Mouse (Mus musculus) heart, postnatal 14 days (tissue): ENCODE results near the gene Sectm1b. TPM values are rescaled to one million over a fixed set of nuclear protein-coding genes. Genes with fewer than 3 reads are reported as not detected.
A peak's percentile ranks its signal among the peaks of the same experiment; 100 is the strongest.
"Not testable (repeated sequence)": the region's sequence is repeated elsewhere in the genome, so short reads cannot be mapped to it uniquely, and the experiment has no call there.

Source experiments
- DNase-seq, 2 experiments: peaks; one replicate each; pipeline ENCODE4 v3.0.0; 2021 to 2022
- intact Hi-C: fragments of 180-260 bp; cut with DNase I; formaldehyde crosslinking; loops from one replicate; pipeline ENCODE4 v1.15.1; 2025
- total RNA-seq, 2 experiments: library from RNA; stranded (reverse); gene quantifications; 2 replicates each; pipeline ENCODE4 v1.2.3; 2021

Gene Sectm1b
- total RNA-seq, 2 experiments from 2014 or later: not detected

DNA sequence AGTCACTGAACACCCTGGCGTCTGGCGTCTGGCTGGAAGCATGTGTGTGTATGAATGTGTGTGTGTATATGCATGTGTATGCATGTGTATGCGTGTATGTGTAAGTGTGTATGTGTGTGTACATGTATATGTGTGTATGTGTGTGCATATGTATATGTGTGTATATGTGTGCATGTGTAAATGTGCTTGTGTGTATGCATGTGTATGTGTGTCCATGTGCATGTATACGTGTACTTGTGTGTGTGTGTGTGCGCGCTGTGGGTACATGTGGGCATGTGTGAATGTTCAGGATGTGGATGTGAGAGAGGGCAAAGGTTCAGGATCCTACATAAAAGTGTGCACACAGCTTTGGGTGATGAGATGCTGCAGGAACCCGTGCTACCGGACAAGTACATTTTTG lies 17.0 kb upstream of the Sectm1b start:
- no peak for DNase-seq
- intact Hi-C loops: no loop called here

DNA sequence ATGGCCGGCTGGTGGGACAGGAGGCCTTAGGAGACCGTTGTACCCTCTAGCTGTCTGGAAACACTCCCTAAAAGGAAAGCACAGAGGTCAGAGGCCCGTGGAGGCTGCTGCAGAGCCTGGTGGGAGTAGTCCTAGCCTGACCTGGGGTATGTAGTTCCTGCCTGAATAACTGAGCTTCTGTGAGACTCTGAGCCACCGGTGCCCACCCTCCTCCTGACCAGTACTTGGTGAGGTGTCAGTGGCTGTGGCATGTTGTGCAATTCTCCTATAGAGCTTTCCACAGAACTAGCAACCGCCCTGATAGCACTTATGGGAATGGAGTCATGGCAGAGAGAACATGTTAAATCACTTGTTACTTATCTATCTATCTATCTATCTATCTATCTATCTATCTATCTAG lies 12.3 kb upstream of the Sectm1b start:
- intact Hi-C loops: no loop called here
- no peak for DNase-seq

GRCm38 (mm10) chr11:121069662-121070061 lies 6.3 kb upstream of the Sectm1b start:
- intact Hi-C loops: loop anchor here (5.0 kb wide), 1 partner anchor 118 kb away; no protein-coding TSS in a partner anchor
- not testable (repeated sequence) for DNase-seq

DNA sequence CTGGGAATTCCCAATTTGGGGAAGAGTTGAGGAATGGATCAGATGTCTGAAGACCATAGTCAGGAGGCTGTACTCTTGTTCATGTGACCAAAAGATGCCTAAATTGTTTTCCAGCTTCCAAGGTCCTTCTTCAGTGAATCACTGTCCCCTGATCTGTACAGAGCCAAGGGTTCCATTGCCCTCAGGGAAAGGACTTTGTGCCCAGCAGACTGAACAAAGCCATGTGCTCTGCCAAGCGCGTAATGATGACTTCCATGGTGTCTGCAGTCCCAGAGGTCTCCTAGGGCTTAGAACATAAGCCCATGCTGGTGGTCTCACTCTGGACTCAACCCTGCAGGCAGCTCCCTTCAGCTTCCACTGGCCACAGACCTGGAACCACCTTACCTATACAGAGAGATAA lies 4.5 kb upstream of the Sectm1b start:
- intact Hi-C loops: loop anchor here (5.0 kb wide), 1 partner anchor 119 kb away; no protein-coding TSS in a partner anchor
- DNase-seq: no peak

DNA sequence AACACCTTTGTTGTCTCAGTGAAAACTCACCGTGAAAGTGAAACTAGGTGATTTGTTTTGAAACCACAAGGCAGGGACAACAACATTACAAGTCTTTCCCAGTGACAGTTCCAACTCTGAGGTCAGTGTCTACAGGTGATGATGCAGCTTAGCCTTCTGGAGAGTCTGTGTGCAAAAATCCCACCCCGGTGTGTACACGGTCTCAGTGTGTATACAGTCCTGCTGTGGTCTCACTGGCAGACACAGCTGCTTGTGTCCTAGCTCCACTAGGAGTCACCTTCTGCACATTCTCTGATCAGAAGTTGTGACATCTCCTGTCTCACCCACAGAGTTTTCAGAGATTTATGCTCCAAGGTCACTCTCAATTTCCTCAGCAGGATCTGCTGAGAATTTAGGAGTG lies 828 bp upstream of the Sectm1b start:
- no peak for DNase-seq
- intact Hi-C loops: loop anchor here (5.0 kb wide), 2 partner anchors 48 to 138 kb away; partner anchors contain the start of genes Hexdc and Ogfod3

GRCm38 (mm10) chr11:121061615-121062014 lies 1.8 kb downstream of the Sectm1b start:
- peak in 1 of 2 experiments; percentile 18 for DNase-seq
- intact Hi-C loops: loop anchor here (5.0 kb wide), 2 partner anchors 51 to 141 kb away; partner anchors contain the start of genes Hexdc and Ogfod3

- intact Hi-C loops: loop anchor here (5.0 kb wide), 2 partner anchors 52 to 142 kb away; partner anchors contain the start of genes Hexdc and Ogfod3
- DNase-seq: not testable (repeated sequence)
Observed at GRCm38 (mm10) chr11:121060401-121061067, 2.8 kb downstream of the Sectm1b start.

GRCm38 (mm10) chr11:121059471-121059870 lies 3.9 kb downstream of the Sectm1b start:
- DNase-seq: no peak
- intact Hi-C loops: loop anchor here (5.0 kb wide), 1 partner anchor 78 kb away; no protein-coding TSS in a partner anchor

DNA sequence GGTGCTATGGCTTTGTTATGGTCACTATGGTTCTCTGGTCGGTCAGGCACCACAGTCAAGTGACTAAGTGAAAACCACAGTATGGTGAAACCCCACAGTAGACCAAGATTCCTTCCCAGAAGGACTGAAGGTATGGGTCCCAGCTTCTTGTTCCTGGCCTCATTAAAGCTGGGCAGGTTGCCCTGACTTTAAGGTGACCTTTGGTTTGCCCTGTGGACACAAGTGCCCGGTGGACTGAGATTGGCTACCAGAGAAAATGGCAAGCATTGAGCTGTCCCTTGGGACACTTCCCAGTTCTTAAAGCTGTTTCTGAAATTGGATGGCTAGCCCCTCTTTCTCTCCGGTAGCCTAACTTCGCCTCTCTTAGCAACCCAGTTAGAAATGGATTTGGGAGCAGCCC lies 4.4 kb downstream of the Sectm1b start:
- no peak for DNase-seq
- intact Hi-C loops: loop anchor here (5.0 kb wide), 1 partner anchor 78 kb away; no protein-coding TSS in a partner anchor

GRCm38 (mm10) chr11:121058122-121058521 lies 5.2 kb downstream of the Sectm1b start:
- DNase-seq: no peak
- intact Hi-C loops: loop anchor here (5.0 kb wide), 1 partner anchor 79 kb away; no protein-coding TSS in a partner anchor

DNA sequence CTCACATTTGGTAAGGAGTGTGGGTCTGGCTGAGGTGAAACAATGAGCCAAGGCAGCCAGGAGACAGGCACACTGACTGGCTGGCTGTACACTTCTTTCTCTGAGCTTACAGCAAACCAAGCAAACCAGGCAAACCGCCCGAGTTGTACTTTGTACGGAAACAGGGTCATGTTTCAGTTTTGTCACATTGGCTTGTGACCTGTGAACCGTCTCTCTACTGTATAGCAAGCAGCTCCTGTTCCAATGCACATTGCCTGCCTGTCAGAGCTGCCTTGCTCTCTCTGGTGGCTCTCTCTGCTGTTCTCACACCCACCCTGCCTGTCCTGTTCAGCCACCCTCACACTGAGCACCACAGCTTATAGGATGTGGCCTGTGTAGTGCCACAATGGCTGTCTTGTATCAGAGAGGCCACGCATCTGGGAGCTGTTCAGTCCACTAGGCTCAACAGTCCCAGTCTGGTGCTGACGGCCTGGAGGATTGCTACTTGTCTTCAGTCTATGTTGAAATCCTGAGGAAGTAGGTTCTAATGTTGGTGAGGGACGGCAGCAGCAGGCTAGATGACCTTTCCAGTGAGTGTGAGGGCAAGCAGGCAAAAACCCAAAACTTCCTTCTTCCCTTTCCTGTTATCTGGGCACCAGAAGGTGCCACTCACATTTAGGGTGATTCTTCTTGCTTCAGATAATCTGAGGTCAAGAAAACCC lies 6.7 kb downstream of the Sectm1b start:
- intact Hi-C loops: loop anchor here (5.0 kb wide), 1 partner anchor 81 kb away; no protein-coding TSS in a partner anchor
- DNase-seq: no peak

DNA sequence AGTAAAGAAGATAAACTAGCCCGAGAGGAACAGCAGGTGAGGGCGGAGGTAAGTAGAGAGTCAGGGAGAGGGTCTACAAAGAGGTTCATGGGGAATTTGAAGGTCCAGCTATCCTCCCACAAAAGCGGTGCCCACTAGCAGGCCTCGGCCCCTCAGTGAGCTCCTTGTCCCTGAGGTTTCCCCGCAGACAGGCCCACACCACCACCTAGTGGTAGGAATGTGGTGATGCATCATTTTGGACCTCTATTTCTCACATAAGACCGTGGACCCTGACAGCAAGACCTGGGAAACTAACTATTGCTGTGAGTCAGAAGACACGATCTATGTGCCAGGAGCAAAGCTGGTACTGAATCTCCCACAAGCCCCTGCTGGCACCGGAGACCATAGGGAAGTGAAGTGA lies 9.8 kb downstream of the Sectm1b start:
- DNase-seq: peak; percentile 77 to 89
- intact Hi-C loops: no loop called here

DNA sequence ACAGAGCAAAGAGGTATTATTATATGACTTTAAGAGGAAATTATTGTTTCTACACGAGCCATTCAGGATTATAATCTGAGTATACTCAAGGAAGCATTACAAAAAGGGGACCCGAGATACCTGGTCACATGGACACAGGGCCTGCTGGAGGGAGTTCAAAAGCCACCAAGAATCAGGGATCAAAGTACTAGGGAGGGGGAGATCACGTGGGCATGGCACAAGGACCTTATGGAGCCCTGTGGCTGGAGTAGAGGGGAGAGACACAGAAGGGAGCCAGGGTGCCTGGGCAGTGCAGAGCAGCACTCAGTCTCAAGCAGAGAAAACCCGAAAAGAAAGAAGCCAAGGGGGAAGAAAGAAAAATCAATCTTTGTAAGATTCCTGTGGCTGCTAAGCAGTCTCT lies 11.0 kb downstream of the Sectm1b start:
- intact Hi-C loops: no loop called here
- no peak for DNase-seq

- peak; percentile 17 to 21 for DNase-seq
- intact Hi-C loops: no loop called here
Observed at GRCm38 (mm10) chr11:121051793-121052192, 11.6 kb downstream of the Sectm1b start.

GRCm38 (mm10) chr11:121049840-121050239 lies 13.5 kb downstream of the Sectm1b start:
- intact Hi-C loops: no loop called here
- DNase-seq: no peak

GRCm38 (mm10) chr11:121047826-121048399 lies 15.5 kb downstream of the Sectm1b start:
- intact Hi-C loops: no loop called here
- DNase-seq: no peak

- no peak for DNase-seq
- intact Hi-C loops: no loop called here
Observed at GRCm38 (mm10) chr11:121045286-121045685, 18.1 kb downstream of the Sectm1b start.

DNA sequence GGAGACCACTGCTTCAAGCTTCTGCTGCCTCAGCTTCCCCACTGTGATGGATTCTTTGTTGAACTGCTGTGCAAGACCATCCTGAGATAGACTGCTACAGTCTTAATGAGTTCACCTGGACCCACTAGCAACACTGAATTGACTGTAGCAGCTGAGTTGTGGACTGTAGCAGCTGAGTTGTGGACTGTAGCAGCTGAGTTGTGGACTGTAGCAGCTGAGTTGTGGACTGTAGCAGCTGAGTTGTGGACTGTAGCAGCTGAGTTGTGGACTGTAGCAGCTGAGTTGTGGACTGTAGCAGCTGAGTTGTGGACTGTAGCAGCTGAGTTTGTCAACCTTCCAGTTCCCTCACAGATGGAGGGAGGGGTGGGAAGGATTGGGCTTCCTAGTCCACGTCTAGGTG lies 20.3 kb downstream of the Sectm1b start:
- DNase-seq, intact Hi-C loops: not testable (repeated sequence)

- DNase-seq: no peak
- intact Hi-C loops: no loop called here
Observed at GRCm38 (mm10) chr11:121042480-121042879, 20.9 kb downstream of the Sectm1b start.

DNA sequence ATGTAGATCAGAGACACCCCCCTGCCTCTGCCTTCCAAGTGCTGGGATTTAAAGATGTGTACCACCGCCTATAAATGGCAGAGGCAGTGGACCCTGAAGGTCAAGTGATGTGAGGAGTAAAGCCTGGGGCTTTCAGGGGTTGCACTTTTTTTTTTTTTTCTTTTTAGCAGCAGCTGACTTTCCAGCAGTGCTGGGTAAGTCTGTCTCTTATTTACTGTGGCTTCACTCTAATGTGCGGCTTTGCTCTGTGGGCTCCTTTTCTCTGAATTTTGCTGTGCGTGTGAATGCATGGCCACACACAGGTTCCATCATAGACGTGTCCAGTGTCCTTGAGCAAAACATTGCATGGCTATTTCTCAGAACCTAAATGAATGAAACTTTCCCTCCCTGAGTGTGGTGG lies 21.7 kb downstream of the Sectm1b start:
- DNase-seq: no peak
- intact Hi-C loops: loop anchor here (1.0 to 2.0 kb wide), 3 partner anchors 23 to 321 kb away; no protein-coding TSS in a partner anchor

GRCm38 (mm10) chr11:121041212-121041611 lies 22.2 kb downstream of the Sectm1b start:
- intact Hi-C loops: loop anchor here (1.0 to 2.0 kb wide), 3 partner anchors 22 to 321 kb away; no protein-coding TSS in a partner anchor
- peak; percentile 82 to 91 for DNase-seq
